ENCODE assay signal across 8 mouse cellular contexts in genomic region chr6:136930677-136931076, GRCm38 (mm10). TPM values are rescaled to one million over a fixed set of nuclear protein-coding genes. Genes with fewer than 3 reads are reported as not detected.
DNase-seq lines count a peak whose midpoint lies in the region; ATAC-seq and TF ChIP-seq lines count a peak whose summit lies in the region.

No protein-coding gene starts in this region.

- H3K4me2 ChIP-seq in heart, embryonic 15.5 days, result peak overlapping the region; percentile 59
- peak overlapping the region; percentile 1 for H3K4me2 ChIP-seq in stomach, embryonic 14.5 days (replicated peaks; ENCODE audit: low read depth, low read length)

- TF ChIP-seq CTCF in bone marrow macrophage, adult 2 months (IDR thresholded peaks at IDR 0.05; ENCODE audit: low read depth, low read length), result no peak

- DNase-seq in 416B (ENCODE audit: low read depth), result peak; percentile 97
- DNase-seq in kidney, postnatal 25 days, result peak; percentile 52 to 76
- DNase-seq in left cerebral cortex, postnatal 36 days (ENCODE audit: low spot score in 2 of 2), result no peak
- no peak for DNase-seq in gastrocnemius, postnatal 14 days

- 0 out of 2 replicates have a peak overlapping the region, but pooled peaks have one; percentile 11 for H3K9ac ChIP-seq in heart, embryonic 15.5 days
- H3K9ac ChIP-seq in stomach, embryonic 14.5 days (replicated peaks; ENCODE audit: low read depth, low read length), result no peak overlapping the region

- TF ChIP-seq POLR2A in bone marrow macrophage, adult 2 months (IDR thresholded peaks at IDR 0.05; ENCODE audit: borderline replicate concordance, low read depth, low read length), result no peak

- H3K27ac ChIP-seq in bone marrow macrophage, adult 2 months (ENCODE audit: insufficient read depth, low read depth, low read length), result peak overlapping the region; percentile 32
- H3K27ac ChIP-seq in heart, embryonic 15.5 days, result peak overlapping the region; percentile 70
- H3K27ac ChIP-seq in stomach, embryonic 14.5 days (ENCODE audit: low read length), result peak overlapping the region; percentile 87

- no peaks in the 10 kb centered on the region for H3K27me3 ChIP-seq in heart, embryonic 15.5 days
- no peaks in the 10 kb centered on the region for H3K27me3 ChIP-seq in stomach, embryonic 14.5 days (ENCODE audit: control insufficient read depth, insufficient read depth, low read length)

- H3K4me1 ChIP-seq in bone marrow macrophage, adult 2 months (ENCODE audit: control insufficient read depth, insufficient read depth, low read length), result peaks cover 33% of the 10 kb centered on the region
- peaks cover 10% of the 10 kb centered on the region for H3K4me1 ChIP-seq in heart, embryonic 15.5 days (replicated peaks)
- peaks cover 11% of the 10 kb centered on the region for H3K4me1 ChIP-seq in stomach, embryonic 14.5 days (ENCODE audit: control insufficient read depth, insufficient read depth, low read length)

- no peaks in the 10 kb centered on the region for H3K9me3 ChIP-seq in heart, embryonic 15.5 days (replicated peaks)
- no peaks in the 10 kb centered on the region for H3K9me3 ChIP-seq in stomach, embryonic 14.5 days (ENCODE audit: control insufficient read depth, low read depth, low read length)

- intact Hi-C loops in left cerebral cortex, postnatal 36 days (cut with DNase I), result no loop called here
- intact Hi-C loops in gastrocnemius, postnatal 14 days (cut with DNase I; ENCODE audit: low total_unique reads), result no loop called here

- peak; percentile 90 for ATAC-seq in heart, embryonic 15.5 days (replicated peaks; ENCODE audit: insufficient number of reproducible peaks, insufficient read depth, low FRiP score, low read depth)
- ATAC-seq in megakaryocyte, adult 5-6 weeks (ENCODE audit: poor library complexity, severe bottlenecking), result peak; percentile 97
- peak; percentile 87 for ATAC-seq in stomach, embryonic 14.5 days (ENCODE audit: insufficient number of reproducible peaks, insufficient read depth, low FRiP score, low read depth)

- no peak overlapping the region for H3K4me3 ChIP-seq in bone marrow macrophage, adult 2 months (ENCODE audit: insufficient read depth, low read length)
- peak overlapping the region; percentile 31 for H3K4me3 ChIP-seq in heart, embryonic 15.5 days
- H3K4me3 ChIP-seq in stomach, embryonic 14.5 days (ENCODE audit: low read depth, low read length), result no peak overlapping the region

- H3K36me3 ChIP-seq in heart, embryonic 15.5 days, result no peaks in the 10 kb centered on the region
- no peaks in the 10 kb centered on the region for H3K36me3 ChIP-seq in stomach, embryonic 14.5 days (ENCODE audit: control insufficient read depth, insufficient read depth, low read length)

- WGBS in heart, embryonic 15.5 days, result 3% methylated on average over 12 of the region's 12 CpGs
- 8% methylated on average over 12 of the region's 12 CpGs for WGBS in stomach, embryonic 14.5 days

RNA-seq across cellular contexts. Expression of gene Pde6h, which starts 7.0 kb away (rescaled TPM):
- 1.1 and 2.4 TPM in 2 replicates for polyA plus RNA-seq in bone marrow macrophage, adult 2 months (2012; ENCODE audit: insufficient read depth, insufficient read length, missing spikeins)
- 0.18 and 0.26 TPM in 2 replicates for polyA plus RNA-seq in heart, embryonic 15.5 days (2015; fragmentation: Nextera tagmentation; extraction: Ambion mirVana)
- total RNA-seq in megakaryocyte, adult 5-6 weeks (2015), result 0.02 and 0.04 TPM in 2 replicates
- total RNA-seq in megakaryocyte, adult 5-6 weeks (2017), result 0.11 and 0.16 TPM in 2 replicates
- polyA plus RNA-seq in stomach, embryonic 14.5 days (2014; fragmentation: Nextera tagmentation; extraction: Ambion mirVana), result 0.09 and 0.11 TPM in 2 replicates
- 1 to 10 TPM in 1 of 2 experiments, under 1 TPM in 1; 0.68 to 2.6 TPM for total RNA-seq in left cerebral cortex, postnatal 36 days (2021)
- not detected for total RNA-seq in gastrocnemius, postnatal 14 days (2021)

RNA-seq across cellular contexts. Expression of gene Erp27, which starts 8.7 kb away (rescaled TPM):
- polyA plus RNA-seq in bone marrow macrophage, adult 2 months (2012; ENCODE audit: insufficient read depth, insufficient read length, missing spikeins), result not detected in 2 replicates
- polyA plus RNA-seq in heart, embryonic 15.5 days (2015; fragmentation: Nextera tagmentation; extraction: Ambion mirVana), result 0.27 and 0.87 TPM in 2 replicates
- 1.6 and 3.5 TPM in 2 replicates for total RNA-seq in megakaryocyte, adult 5-6 weeks (2015)
- 1.6 and 4.7 TPM in 2 replicates for total RNA-seq in megakaryocyte, adult 5-6 weeks (2017)
- 0.48 and 3.7 TPM in 2 replicates for polyA plus RNA-seq in stomach, embryonic 14.5 days (2014; fragmentation: Nextera tagmentation; extraction: Ambion mirVana)
- total RNA-seq in left cerebral cortex, postnatal 36 days (2021), result not detected
- not detected for total RNA-seq in gastrocnemius, postnatal 14 days (2021)

RNA-seq across cellular contexts. Expression of gene Arhgdib, which starts 11.0 kb away (rescaled TPM):
- polyA plus RNA-seq in bone marrow macrophage, adult 2 months (2012; ENCODE audit: insufficient read depth, insufficient read length, missing spikeins), result 1,210 and 1,280 TPM in 2 replicates
- 75.6 and 126 TPM in 2 replicates for polyA plus RNA-seq in heart, embryonic 15.5 days (2015; fragmentation: Nextera tagmentation; extraction: Ambion mirVana)
- 3,528 and 3,668 TPM in 2 replicates for total RNA-seq in megakaryocyte, adult 5-6 weeks (2015)
- 1,567 and 1,601 TPM in 2 replicates for total RNA-seq in megakaryocyte, adult 5-6 weeks (2017)
- 53.3 and 58.0 TPM in 2 replicates for polyA plus RNA-seq in stomach, embryonic 14.5 days (2014; fragmentation: Nextera tagmentation; extraction: Ambion mirVana)
- total RNA-seq in left cerebral cortex, postnatal 36 days (2021), result 10 to 100 TPM in 1 of 2 experiments, 1 to 10 TPM in 1; 8.9 to 11.0 TPM
- total RNA-seq in gastrocnemius, postnatal 14 days (2021), result 10 to 100 TPM; 15.2 to 15.3 TPM

RNA-seq across cellular contexts. Expression of gene Mgp, which starts 55.1 kb away (rescaled TPM):
- 2.7 and 4.0 TPM in 2 replicates for polyA plus RNA-seq in bone marrow macrophage, adult 2 months (2012; ENCODE audit: insufficient read depth, insufficient read length, missing spikeins)
- 595 and 619 TPM in 2 replicates for polyA plus RNA-seq in heart, embryonic 15.5 days (2015; fragmentation: Nextera tagmentation; extraction: Ambion mirVana)
- total RNA-seq in megakaryocyte, adult 5-6 weeks (2015), result 0.42 and 1.5 TPM in 2 replicates
- total RNA-seq in megakaryocyte, adult 5-6 weeks (2017), result not detected in 2 replicates
- 229 and 247 TPM in 2 replicates for polyA plus RNA-seq in stomach, embryonic 14.5 days (2014; fragmentation: Nextera tagmentation; extraction: Ambion mirVana)
- total RNA-seq in left cerebral cortex, postnatal 36 days (2021), result 10 to 100 TPM; 38.0 to 47.7 TPM
- total RNA-seq in gastrocnemius, postnatal 14 days (2021), result 100 to 1,000 TPM; 166 to 195 TPM

Comparison
In these comparisons a context has a peak if more than half of its experiments do, and no peak if none do; other contexts are left out.
1. DNase-seq: peak in 416B (single experiment) and kidney, postnatal 25 days (2 of 2); none in left cerebral cortex, postnatal 36 days (0 of 2) and gastrocnemius, postnatal 14 days (single experiment).
2. H3K27ac ChIP-seq: peak in every context shown above with its lines; median percentile 87 in stomach, embryonic 14.5 days; 70 in heart, embryonic 15.5 days; 32 in bone marrow macrophage, adult 2 months.
3. RNA of gene Arhgdib, which starts 11.0 kb away (total RNA-seq): 1,567 to 3,668 TPM in megakaryocyte, adult 5-6 weeks; 15.2 to 15.3 TPM in gastrocnemius, postnatal 14 days and 8.9 to 11.0 TPM in left cerebral cortex, postnatal 36 days; every median in the first group is over 10 times any median in the second.
4. Peak in every context shown above with its lines, with median percentiles within 50 percentile points of each other: ATAC-seq.